Comparison of ENCODE assay signal across 27 mouse cellular contexts in genomic region chr5:35710481-35710880, GRCm38 (mm10). TPM values are rescaled to one million over a fixed set of nuclear protein-coding genes. Genes with fewer than 3 reads are reported as not detected.
DNase-seq lines count a peak whose midpoint lies in the region; ATAC-seq lines count a peak whose summit lies in the region.
"Had no signal": no experiment of that assay in that cellular context is flagged by ENCODE, and none has a peak within 500 bp of the region (broad histone marks: within the 10 kb centered on the region; RNA-seq: fewer than 3 reads in every experiment).

No protein-coding gene starts in this region.

- no peak overlapping the region for H3K4me2 ChIP-seq in kidney, embryonic 15.5 days
- H3K4me2 ChIP-seq: embryonic facial prominence, embryonic 12.5 days; heart, embryonic 13.5 days; midbrain, embryonic 11.5 days; neural tube, embryonic 13.5 days had no signal

- H3K4me1 ChIP-seq in kidney, embryonic 15.5 days = 0 out of 2 replicates have a peak, but pooled peaks cover 8% of the 10 kb centered on the region

- no peaks in the 10 kb centered on the region for H3K27me3 ChIP-seq in kidney, embryonic 15.5 days
- H3K27me3 ChIP-seq: embryonic facial prominence, embryonic 12.5 days; neural tube, embryonic 13.5 days had no signal

- no peaks in the 10 kb centered on the region for H3K9me3 ChIP-seq in kidney, embryonic 15.5 days (replicated peaks)
- H3K9me3 ChIP-seq: embryonic facial prominence, embryonic 12.5 days; G1E; heart, embryonic 13.5 days; neural tube, embryonic 13.5 days had no signal

- H3K36me3 ChIP-seq in kidney, embryonic 15.5 days = peaks cover 14% of the 10 kb centered on the region; the same call in 1 of the 2 replicates
- H3K36me3 ChIP-seq: embryonic facial prominence, embryonic 12.5 days; G1E; neural tube, embryonic 13.5 days had no signal

- ATAC-seq in kidney, embryonic 15.5 days (replicated peaks; ENCODE audit: low FRiP score) = no peak
- ATAC-seq: hindbrain, embryonic 16.5 days had no signal

- no peak overlapping the region for H3K9ac ChIP-seq in kidney, embryonic 15.5 days
- H3K9ac ChIP-seq: embryonic facial prominence, embryonic 12.5 days; forebrain, postnatal 0 days; heart, embryonic 13.5 days; liver, embryonic 14.5 days; neural tube, embryonic 13.5 days had no signal

- WGBS in kidney, embryonic 15.5 days = 46% methylated on average over 3 of the region's 3 CpGs

- H3K27ac ChIP-seq in kidney, embryonic 15.5 days = no peak overlapping the region
- H3K27ac ChIP-seq: embryonic facial prominence, embryonic 12.5 days; heart, embryonic 13.5 days; layer of hippocampus, adult 2 months; left cerebral cortex, adult 2 months; liver, embryonic 14.5 days; macrophage; neural tube, embryonic 13.5 days had no signal

- no peak overlapping the region for H3K4me3 ChIP-seq in kidney, embryonic 15.5 days (replicated peaks)
- H3K4me3 ChIP-seq: embryonic facial prominence, embryonic 12.5 days; heart, embryonic 13.5 days; layer of hippocampus, adult 2 months; left cerebral cortex, adult 2 months; neural tube, embryonic 13.5 days had no signal

- DNase-seq in kidney, postnatal 36 days = peak; percentile 40 to 44
- DNase-seq in 3T3-L1 (ENCODE audit: low read depth, low spot score) = peak; percentile 95
- DNase-seq in R1 (ENCODE audit: low read depth, low spot score) = peak; percentile 32
- peak; percentile 75 to 80 for DNase-seq in adrenal gland, postnatal 36 days
- no peak for DNase-seq in layer of hippocampus, postnatal 14 days (ENCODE audit: low spot score in 2 of 2)
- DNase-seq in layer of hippocampus, postnatal 25 days (ENCODE audit: extremely low spot score in 1 of 2, low spot score in 1 of 2) = no peak
- DNase-seq: cerebellum, adult 18-20 months; forebrain, postnatal 0 days; heart, adult 11 months; heart, postnatal 36 days; kidney, adult 9 months; retina, postnatal 1 day; right cerebral cortex, postnatal 4 days; thymus, postnatal 4 days had no signal

RNA-seq across cellular contexts. Expression of gene Sh3tc1, which starts 29.3 kb away (rescaled TPM):
- 16.6 and 20.4 TPM in 2 replicates for polyA plus RNA-seq in kidney, embryonic 15.5 days (2015; fragmentation: Nextera tagmentation; extraction: Ambion mirVana)
- total RNA-seq in adrenal gland, postnatal 36 days (2021) = 10 to 100 TPM; 16.8 to 24.0 TPM
- 1 to 10 TPM; 3.8 to 4.1 TPM for total RNA-seq in layer of hippocampus, postnatal 14 days (2021)
- 1 to 10 TPM; 1.5 to 1.6 TPM for total RNA-seq in layer of hippocampus, postnatal 25 days (2021)

RNA-seq across cellular contexts. Expression of gene Htra3, which starts 30.9 kb away (rescaled TPM):
- 16.1 and 16.4 TPM in 2 replicates for polyA plus RNA-seq in kidney, embryonic 15.5 days (2015; fragmentation: Nextera tagmentation; extraction: Ambion mirVana)
- total RNA-seq in adrenal gland, postnatal 36 days (2021) = 10 to 100 TPM; 35.0 to 71.4 TPM
- total RNA-seq in layer of hippocampus, postnatal 14 days (2021) = 10 to 100 TPM; 11.5 to 12.5 TPM
- 1 to 10 TPM; 5.9 to 8.0 TPM for total RNA-seq in layer of hippocampus, postnatal 25 days (2021)
- total RNA-seq: common myeloid progenitor, adult 5-6 weeks; G1E; monocyte, adult 5-6 weeks had no signal
- polyA plus RNA-seq: G1E had no signal

RNA-seq across cellular contexts. Expression of gene Ablim2, which starts 47.2 kb away (rescaled TPM):
- polyA plus RNA-seq in kidney, embryonic 15.5 days (2015; fragmentation: Nextera tagmentation; extraction: Ambion mirVana) = 1.7 and 2.7 TPM in 2 replicates
- 1 to 10 TPM; 6.2 to 8.5 TPM for total RNA-seq in adrenal gland, postnatal 36 days (2021)
- 100 to 1,000 TPM in 1 of 2 experiments, 10 to 100 TPM in 1; 94.4 to 101 TPM for total RNA-seq in layer of hippocampus, postnatal 14 days (2021)
- 100 to 1,000 TPM; 123 to 132 TPM for total RNA-seq in layer of hippocampus, postnatal 25 days (2021)
- total RNA-seq: common myeloid progenitor, adult 5-6 weeks; monocyte, adult 5-6 weeks had no signal
- polyA plus RNA-seq: G1E had no signal

Comparison
In these comparisons a context has a peak if more than half of its experiments do, and no peak if none do; other contexts are left out.
1. DNase-seq: peak in kidney, postnatal 36 days (2 of 2), 3T3-L1 (single experiment), R1 (single experiment) and adrenal gland, postnatal 36 days (2 of 2); none in layer of hippocampus, postnatal 14 days (0 of 2) and layer of hippocampus, postnatal 25 days (0 of 2).
2. RNA of gene Ablim2, which starts 47.2 kb away (total RNA-seq): 123 to 132 TPM in layer of hippocampus, postnatal 25 days and 94.4 to 101 TPM in layer of hippocampus, postnatal 14 days; 6.2 to 8.5 TPM in adrenal gland, postnatal 36 days; every median in the first group is over 10 times any median in the second.